Mouse (Mus musculus): ENCODE measurements around the gene Akap11. TPM values are rescaled to one million over a fixed set of nuclear protein-coding genes. Genes with fewer than 3 reads are reported as not detected.

Akap11 gene
- polyA plus RNA-seq, 1 experiment: 11.4 TPM

DNA sequence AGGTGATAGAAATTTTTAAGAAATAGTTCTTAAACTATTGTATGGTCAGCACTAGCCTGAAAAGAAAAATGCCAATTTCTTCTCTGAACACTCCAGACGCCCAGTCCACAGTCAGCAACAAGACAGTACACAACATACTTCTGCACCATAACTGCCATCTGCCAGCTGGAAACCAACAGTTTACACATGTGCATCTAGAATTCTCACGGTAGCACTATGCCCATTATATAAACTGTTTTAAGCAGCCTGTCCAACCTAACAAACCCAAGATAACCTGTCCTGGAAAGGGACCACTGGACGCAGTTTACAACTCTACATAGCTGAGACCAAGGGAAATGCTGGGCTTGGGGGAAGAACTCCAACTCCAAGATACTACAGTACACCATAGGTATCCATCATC is 2.9 kb downstream of the Akap11 start:
- Histone ChIP-seq H3K4me3 (no peak overlapping the region), H3K27me3 (ENCODE audit: control insufficient read depth, insufficient read depth, insufficient read length) (no peaks in the 10 kb centered on the region), H3K4me2 (ENCODE audit: low read depth) (no peak overlapping the region), H3K36me3 (ENCODE audit: control insufficient read depth, insufficient read depth) (no peaks in the 10 kb centered on the region), H3ac (ENCODE audit: control insufficient read depth, insufficient read length) (no peak overlapping the region), H3K79me2 (ENCODE audit: control insufficient read depth, insufficient read depth) (peaks cover 77% of the 10 kb centered on the region)
- TF ChIP-seq TCF3 (IDR thresholded peaks at IDR 0.05; ENCODE audit: insufficient read length, low read depth) (no peak), MYOD1 (IDR thresholded peaks at IDR 0.05; ENCODE audit: control insufficient read depth in 1 of 3, insufficient read length in 2 of 3, low read depth in 2 of 3) (no peak), MYOG (IDR thresholded peaks at IDR 0.05; ENCODE audit: control insufficient read depth in 1 of 3, insufficient read depth in 1 of 3, insufficient read length in 2 of 3, low read depth in 2 of 3) (no peak), REST (IDR thresholded peaks at IDR 0.05; ENCODE audit: insufficient read depth, insufficient read length) (no peak), POLR2AphosphoS2 (IDR thresholded peaks at IDR 0.05; ENCODE audit: insufficient read length, low read depth) (no peak), USF1 (IDR thresholded peaks at IDR 0.05; ENCODE audit: low read depth) (no peak), MAX (IDR thresholded peaks at IDR 0.05; ENCODE audit: low read depth) (no peak), POLR2A (IDR thresholded peaks at IDR 0.05; ENCODE audit: insufficient read length, low read depth) (no peak), E2F4 (IDR thresholded peaks at IDR 0.05; ENCODE audit: insufficient read depth) (no peak), CEBPB (IDR thresholded peaks at IDR 0.05; ENCODE audit: insufficient read depth, poor library complexity, severe bottlenecking) (no peak), SRF (IDR thresholded peaks at IDR 0.05; ENCODE audit: control insufficient read depth, insufficient read length, low read depth) (no peak), TCF12 (IDR thresholded peaks at IDR 0.05; ENCODE audit: insufficient read depth, poor library complexity, severe bottlenecking) (no peak)

DNA sequence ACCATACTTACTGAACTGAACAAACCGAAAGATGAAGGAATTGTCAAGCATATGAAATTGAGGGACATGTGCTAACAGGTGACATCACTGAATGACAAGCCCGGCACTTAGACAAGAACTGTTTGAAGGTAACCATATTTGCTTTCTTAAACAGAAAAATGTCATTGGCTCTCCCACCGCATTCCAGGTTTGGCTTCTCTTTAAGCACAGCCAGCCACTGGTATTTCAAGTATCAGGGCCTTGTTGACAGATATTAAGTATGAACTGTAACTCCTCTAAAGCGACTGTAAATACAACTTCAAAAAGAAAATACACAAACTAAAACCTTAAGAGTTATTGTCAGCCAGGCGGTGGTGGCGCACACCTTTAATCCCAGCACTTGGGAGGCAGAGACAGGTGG is 4.3 kb downstream of the Akap11 start:
- Histone ChIP-seq H3K36me3 (ENCODE audit: control insufficient read depth, insufficient read depth) (no peaks in the 10 kb centered on the region), H3K27me3 (ENCODE audit: control insufficient read depth, insufficient read depth, insufficient read length) (no peaks in the 10 kb centered on the region), H3K79me2 (ENCODE audit: control insufficient read depth, insufficient read depth) (peaks cover 91% of the 10 kb centered on the region), H3K4me2 (ENCODE audit: low read depth) (no peak overlapping the region), H3ac (ENCODE audit: control insufficient read depth, insufficient read length) (no peak overlapping the region), H3K4me3 (no peak overlapping the region)
- TF ChIP-seq USF1 (IDR thresholded peaks at IDR 0.05; ENCODE audit: low read depth) (no peak), MYOD1 (IDR thresholded peaks at IDR 0.05; ENCODE audit: control insufficient read depth in 1 of 3, insufficient read length in 2 of 3, low read depth in 2 of 3) (no peak), TCF12 (IDR thresholded peaks at IDR 0.05; ENCODE audit: insufficient read depth, poor library complexity, severe bottlenecking) (no peak), MAX (IDR thresholded peaks at IDR 0.05; ENCODE audit: low read depth) (no peak), POLR2A (IDR thresholded peaks at IDR 0.05; ENCODE audit: insufficient read length, low read depth) (no peak), CEBPB (IDR thresholded peaks at IDR 0.05; ENCODE audit: insufficient read depth, poor library complexity, severe bottlenecking) (no peak), TCF3 (IDR thresholded peaks at IDR 0.05; ENCODE audit: insufficient read length, low read depth) (no peak), REST (IDR thresholded peaks at IDR 0.05; ENCODE audit: insufficient read depth, insufficient read length) (no peak), E2F4 (IDR thresholded peaks at IDR 0.05; ENCODE audit: insufficient read depth) (no peak), SRF (IDR thresholded peaks at IDR 0.05; ENCODE audit: control insufficient read depth, insufficient read length, low read depth) (no peak), MYOG (IDR thresholded peaks at IDR 0.05; ENCODE audit: control insufficient read depth in 1 of 3, insufficient read depth in 1 of 3, insufficient read length in 2 of 3, low read depth in 2 of 3) (no peak), POLR2AphosphoS2 (IDR thresholded peaks at IDR 0.05; ENCODE audit: insufficient read length, low read depth) (no peak)

DNA sequence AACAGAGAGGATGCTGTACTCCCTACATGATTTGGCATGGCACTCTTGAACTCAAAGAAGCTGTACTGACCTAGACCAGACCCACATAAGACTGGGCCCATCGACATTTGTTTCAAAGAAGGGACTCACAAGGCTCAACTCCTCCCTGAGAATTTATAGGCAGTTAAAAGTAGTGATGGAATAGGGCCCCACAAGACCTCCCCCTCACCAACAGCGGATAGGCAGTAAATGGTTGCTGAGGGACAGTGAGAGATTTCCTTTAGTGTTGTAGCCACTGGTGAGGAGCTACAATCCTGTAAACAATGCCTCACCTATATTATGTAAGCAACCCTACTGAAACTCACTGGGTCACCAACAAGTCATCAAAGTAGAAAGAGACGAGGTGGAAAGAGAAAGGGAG is 6.4 kb downstream of the Akap11 start:
- Histone ChIP-seq H3K36me3 (ENCODE audit: control insufficient read depth, insufficient read depth) (no peaks in the 10 kb centered on the region), H3K27me3 (ENCODE audit: control insufficient read depth, insufficient read depth, insufficient read length) (no peaks in the 10 kb centered on the region), H3K4me3 (no peak overlapping the region), H3K79me2 (ENCODE audit: control insufficient read depth, insufficient read depth) (peaks cover 97% of the 10 kb centered on the region), H3ac (ENCODE audit: control insufficient read depth, insufficient read length) (no peak overlapping the region), H3K4me2 (ENCODE audit: low read depth) (no peak overlapping the region)
- no peak for TF ChIP-seq POLR2AphosphoS2 (IDR thresholded peaks at IDR 0.05; ENCODE audit: insufficient read length, low read depth)
- no peak for TF ChIP-seq TCF12 (IDR thresholded peaks at IDR 0.05; ENCODE audit: insufficient read depth, poor library complexity, severe bottlenecking)

DNA sequence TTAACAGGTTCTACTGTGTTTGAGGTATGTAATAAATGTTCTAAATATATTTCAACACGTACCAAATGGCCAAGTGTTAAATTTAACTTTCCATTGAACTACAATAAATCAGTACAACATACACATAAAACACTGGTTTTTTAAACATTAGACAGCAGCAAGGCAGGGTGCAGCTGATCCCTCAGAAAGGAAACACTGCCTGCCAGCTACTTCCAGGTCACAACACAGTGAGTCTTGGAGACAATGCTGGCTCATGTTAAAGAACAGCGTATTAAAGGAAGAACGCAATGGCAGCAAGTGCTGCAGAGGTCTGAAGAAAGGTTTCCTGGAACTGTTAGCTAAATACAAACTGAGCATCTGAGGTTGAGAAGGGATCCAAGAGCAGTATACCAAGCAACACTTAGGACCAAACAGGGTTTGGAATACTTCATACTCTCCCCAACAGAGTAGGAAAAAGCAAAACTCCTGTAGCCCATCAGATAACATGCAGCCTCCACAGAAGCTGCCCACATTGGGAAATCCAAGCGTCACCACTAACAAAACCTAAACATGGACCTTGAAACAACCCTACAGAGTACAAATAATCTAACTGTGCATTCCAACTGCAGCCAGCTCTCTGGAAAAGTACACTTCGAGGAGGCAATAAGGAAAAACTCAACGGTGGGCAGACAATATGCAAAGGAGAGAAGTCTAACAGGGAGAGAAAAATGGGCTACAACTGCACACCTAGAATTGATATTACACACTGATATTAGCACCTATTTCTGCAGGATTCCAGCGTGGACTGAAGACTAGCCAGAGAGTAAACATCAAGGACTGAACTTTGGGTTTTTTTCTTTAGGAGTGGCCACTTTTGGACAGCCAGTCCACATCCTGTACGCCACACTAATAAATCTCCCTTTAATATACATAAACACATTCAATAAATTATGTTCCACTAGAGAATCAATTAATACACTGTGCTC is 7.9 kb downstream of the Akap11 start:
- Histone ChIP-seq H3K4me2 (ENCODE audit: low read depth) (no peak overlapping the region), H3K27me3 (ENCODE audit: control insufficient read depth, insufficient read depth, insufficient read length) (no peaks in the 10 kb centered on the region), H3K36me3 (ENCODE audit: control insufficient read depth, insufficient read depth) (no peaks in the 10 kb centered on the region), H3K79me2 (ENCODE audit: control insufficient read depth, insufficient read depth) (peaks cover 97% of the 10 kb centered on the region), H3K4me3 (no peak overlapping the region), H3ac (ENCODE audit: control insufficient read depth, insufficient read length) (no peak overlapping the region)
- TF ChIP-seq MYOG (IDR thresholded peaks at IDR 0.05; ENCODE audit: control insufficient read depth in 1 of 3, insufficient read depth in 1 of 3, insufficient read length in 2 of 3, low read depth in 2 of 3) (no peak), TCF12 (IDR thresholded peaks at IDR 0.05; ENCODE audit: insufficient read depth, poor library complexity, severe bottlenecking) (no peak), TCF3 (IDR thresholded peaks at IDR 0.05; ENCODE audit: insufficient read length, low read depth) (no peak), CEBPB (IDR thresholded peaks at IDR 0.05; ENCODE audit: insufficient read depth, poor library complexity, severe bottlenecking) (no peak), POLR2AphosphoS2 (IDR thresholded peaks at IDR 0.05; ENCODE audit: insufficient read length, low read depth) (no peak), POLR2A (IDR thresholded peaks at IDR 0.05; ENCODE audit: insufficient read length, low read depth) (no peak), E2F4 (IDR thresholded peaks at IDR 0.05; ENCODE audit: insufficient read depth) (no peak), SRF (IDR thresholded peaks at IDR 0.05; ENCODE audit: control insufficient read depth, insufficient read length, low read depth) (no peak), REST (IDR thresholded peaks at IDR 0.05; ENCODE audit: insufficient read depth, insufficient read length) (no peak), USF1 (IDR thresholded peaks at IDR 0.05; ENCODE audit: low read depth) (no peak), MYOD1 (IDR thresholded peaks at IDR 0.05; ENCODE audit: control insufficient read depth in 1 of 3, insufficient read length in 2 of 3, low read depth in 2 of 3) (no peak)
